Mouse (Mus musculus) yolk sac, embryonic 10.5 days (tissue): Measurements from ENCODE around the gene Pla2g4d.
A peak's percentile ranks its signal among the peaks of the same experiment; 100 is the strongest.

ENCODE experiments used
- DNase-seq: peaks from one replicate; pipeline ENCODE4 v3.0.0-alpha.2; 2017; ENCODE audit warnings: low spot score

Pla2g4d gene

DNA sequence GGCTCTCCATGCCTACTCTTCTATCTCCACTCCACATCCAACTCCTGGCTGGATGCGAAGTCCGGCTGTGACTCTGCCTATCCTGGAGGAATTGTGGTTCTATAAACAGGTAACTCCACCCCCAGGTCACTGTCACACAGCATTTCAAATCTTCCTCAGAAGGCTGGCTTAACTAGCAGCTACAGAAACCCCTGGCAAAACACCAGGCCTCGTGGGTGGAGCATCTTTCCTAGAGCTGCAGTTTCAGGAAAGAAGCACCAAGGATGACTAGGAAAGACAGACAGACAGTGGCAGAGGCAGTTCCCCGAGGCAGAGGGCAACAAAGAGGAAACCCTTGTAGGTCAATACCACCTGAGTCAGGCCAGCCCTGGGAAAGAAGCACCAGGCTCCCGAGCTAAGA lies at the start of gene Pla2g4d:
TSS of gene Pla2g4d (minus strand) at position 203 of the 400 bp plus-strand sequence.
- no peak for DNase-seq

DNA sequence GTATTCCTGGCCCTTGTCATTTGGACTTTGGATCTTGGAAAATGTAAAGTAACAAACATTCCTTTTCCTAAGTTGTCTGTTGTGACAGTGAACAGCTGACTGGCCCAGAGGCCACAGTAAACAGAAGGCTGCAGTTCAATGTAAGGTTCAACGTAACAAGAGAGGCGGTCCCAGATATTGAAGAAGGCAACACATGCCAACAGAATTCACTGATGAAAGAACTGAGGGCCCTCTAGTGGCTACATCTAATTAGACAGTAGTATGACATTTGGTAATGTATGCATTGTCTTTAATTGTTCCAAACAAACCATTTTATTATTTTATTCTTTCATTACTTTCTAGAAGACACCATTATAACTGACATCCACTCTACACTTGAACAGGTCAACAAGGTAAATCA lies 48.9 kb upstream of the Pla2g4d start:
- peak; percentile 40 for DNase-seq

DNA sequence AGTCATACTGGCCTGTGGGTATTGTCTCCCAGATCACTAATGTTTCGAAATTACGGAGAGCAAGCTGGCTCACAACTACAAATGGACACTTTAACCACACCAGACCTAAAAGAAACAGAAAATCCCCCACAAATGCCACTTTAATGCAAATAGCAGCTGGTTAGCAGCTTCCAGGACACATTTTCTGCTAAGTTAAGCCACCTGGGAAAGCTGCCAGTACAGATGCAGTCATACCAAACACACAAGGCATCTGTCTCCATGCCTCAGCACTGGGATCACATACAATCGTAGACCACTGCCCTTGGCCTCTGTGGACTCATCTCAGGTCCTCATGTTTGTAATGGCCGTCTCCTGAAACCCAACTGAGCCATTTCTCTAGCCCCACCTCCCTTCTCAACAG lies 42.6 kb upstream of the Pla2g4d start:
- no peak for DNase-seq

DNA sequence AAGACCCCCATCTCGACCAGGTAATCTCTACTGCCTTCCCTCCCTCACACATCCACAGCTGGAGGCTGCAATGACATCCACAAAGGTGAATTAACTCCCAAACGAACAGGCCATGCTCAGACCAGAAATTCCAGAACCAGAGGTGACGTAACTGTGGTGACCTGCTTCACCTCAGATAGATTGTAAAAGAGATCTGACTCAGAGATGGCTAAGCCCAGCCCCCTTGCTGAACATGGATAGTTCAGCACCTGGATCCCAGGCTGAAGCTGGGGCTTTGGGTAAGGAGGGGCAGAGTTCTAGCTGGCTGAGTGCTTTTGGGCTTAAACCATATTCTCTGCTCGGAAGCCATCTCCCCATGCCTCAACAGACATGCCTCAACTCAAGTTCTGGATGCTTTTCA lies 26.1 kb upstream of the Pla2g4d start:
- DNase-seq: no peak

DNA sequence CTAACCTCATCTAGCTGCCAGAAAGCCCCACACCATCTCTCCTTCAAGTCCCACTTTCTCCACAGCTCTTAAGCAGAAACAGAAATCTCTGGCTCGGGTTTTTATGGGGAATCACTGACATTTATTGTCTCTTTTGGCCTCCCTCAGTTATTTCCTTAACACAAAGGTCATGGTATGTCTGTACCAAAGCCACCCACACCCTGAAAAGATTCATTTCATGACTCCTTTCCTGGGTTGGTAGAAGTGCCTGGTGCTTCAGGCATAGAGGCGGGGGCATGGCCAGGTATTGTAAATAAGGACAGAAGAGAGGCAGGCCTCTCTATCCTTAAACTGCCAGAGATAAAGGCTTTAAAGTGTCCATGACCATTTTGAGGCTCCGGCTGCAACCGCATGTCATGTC lies 25.5 kb upstream of the Pla2g4d start:
- no peak for DNase-seq

DNA sequence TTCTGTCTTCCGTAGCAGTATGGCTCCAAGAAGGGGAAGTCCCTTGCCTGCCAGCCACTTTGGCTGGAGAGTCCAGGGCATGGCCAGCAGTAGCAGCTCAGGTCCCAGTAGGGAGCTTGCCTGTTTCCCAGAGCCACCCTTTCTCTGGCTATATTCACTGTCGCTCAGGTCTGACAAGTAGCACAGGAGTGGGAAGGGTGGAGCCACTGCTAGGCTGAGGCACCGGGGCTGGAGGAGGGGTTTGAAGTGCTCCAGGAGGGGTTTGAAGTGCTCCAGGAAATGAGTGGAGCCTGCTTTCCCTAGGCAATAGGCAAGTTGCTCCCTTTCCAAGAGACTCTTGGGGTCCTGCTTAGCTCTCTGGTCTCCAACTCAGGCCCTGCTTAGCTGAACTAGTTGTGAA lies 25.0 kb upstream of the Pla2g4d start, which contains the start of gene Pla2g4f:
TSS of gene Pla2g4f (minus strand) at position 190 of the 400 bp plus-strand sequence.
- DNase-seq: no peak

DNA sequence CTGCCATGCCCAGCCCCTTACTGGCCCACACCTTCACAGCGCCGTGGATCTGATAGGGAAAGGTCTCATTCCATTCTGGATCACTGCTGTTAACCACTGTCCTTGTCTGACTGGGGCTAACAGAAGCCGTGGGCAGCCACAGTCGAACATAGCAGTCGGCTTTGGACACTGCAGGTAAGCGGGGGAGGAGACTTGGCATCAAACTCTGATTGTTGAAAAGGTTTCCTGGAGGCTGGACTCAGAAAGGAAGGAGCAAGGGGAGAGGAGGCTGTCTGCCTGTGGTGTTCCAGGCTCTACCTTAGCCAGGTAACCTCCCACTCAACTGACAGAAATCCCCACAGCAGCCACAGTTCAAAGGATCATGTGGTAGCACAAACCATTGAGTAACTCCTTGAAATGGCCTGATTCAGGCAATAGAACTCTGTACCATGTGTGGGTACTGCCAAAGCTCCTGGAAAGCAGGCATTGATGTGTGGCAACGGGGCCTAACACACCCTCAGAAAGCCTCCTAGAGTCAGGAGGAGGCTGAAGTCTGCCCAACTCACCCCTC lies 23.4 kb upstream of the Pla2g4d start:
- no peak for DNase-seq

GRCm38 (mm10) chr2:120304113-120304512 lies 15.1 kb upstream of the Pla2g4d start:
- no peak for DNase-seq

DNA sequence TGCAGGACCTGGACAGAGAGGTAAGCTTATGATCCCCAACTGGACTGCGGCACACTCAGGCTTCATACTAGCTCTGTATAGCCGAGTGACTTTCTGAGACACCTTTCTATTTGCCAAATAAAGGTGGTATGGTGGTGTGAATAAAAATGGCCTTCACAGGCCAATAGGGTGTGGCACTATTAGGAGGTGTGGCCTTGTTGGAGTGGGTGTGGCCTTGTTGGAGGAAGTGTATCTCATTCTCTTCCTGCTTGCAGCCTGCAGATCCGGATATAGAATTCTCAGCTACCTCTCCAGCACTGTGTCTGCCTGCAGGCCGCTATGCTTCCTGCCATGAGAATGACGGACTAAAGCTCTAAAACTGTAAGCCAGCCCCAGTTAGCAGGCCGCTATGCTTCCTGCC lies 12.1 kb upstream of the Pla2g4d start:
- no peak for DNase-seq

GRCm38 (mm10) chr2:120299866-120300265 lies 10.9 kb upstream of the Pla2g4d start:
- DNase-seq: no peak

GRCm38 (mm10) chr2:120296160-120296559 lies 7.2 kb upstream of the Pla2g4d start:
- DNase-seq: no peak

- DNase-seq: no peak
Measured at GRCm38 (mm10) chr2:120291471-120292078, 2.6 kb upstream of the Pla2g4d start.

DNA sequence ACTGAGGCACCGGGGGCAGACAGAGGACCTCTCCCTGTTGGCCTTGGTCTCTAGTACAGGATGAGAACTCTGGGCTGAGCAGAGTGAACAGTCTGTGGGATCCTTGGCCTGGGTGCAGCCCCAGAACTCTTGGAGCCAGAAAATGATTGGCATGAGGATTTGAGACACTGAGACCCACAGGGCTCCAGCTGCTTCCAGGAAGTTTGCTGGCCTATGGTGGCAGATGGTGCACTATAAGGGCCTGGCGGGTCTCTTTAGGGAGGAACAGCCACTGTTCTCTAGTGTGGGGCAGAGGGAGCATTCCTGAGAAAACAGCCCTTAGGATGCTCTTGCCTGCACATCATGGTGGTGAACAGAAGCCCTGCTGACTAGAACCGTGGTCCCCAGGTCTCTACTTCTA lies 596 bp downstream of the Pla2g4d start:
- no peak for DNase-seq

DNA sequence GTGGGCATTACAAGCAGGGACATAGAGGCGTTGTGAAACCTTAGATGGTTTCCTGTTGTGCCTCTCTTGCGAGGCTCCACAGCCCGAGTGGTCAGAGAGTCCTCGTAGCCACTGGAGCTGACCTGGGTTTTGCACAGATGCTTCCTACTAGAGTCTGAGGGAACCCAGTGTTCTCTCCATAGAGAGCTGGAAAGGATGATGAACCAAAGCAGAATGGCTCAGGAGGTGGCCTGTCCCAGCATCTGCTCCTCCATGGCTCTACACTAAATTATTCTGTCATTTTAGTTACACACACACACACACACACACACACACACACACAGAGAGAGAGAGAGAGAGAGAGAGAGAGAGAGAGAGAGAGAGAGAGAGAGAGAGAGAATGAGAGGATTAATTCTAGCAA lies 3.4 kb downstream of the Pla2g4d start:
- no peak for DNase-seq

- no peak for DNase-seq
Measured at GRCm38 (mm10) chr2:120284705-120285104, 4.3 kb downstream of the Pla2g4d start.

DNA sequence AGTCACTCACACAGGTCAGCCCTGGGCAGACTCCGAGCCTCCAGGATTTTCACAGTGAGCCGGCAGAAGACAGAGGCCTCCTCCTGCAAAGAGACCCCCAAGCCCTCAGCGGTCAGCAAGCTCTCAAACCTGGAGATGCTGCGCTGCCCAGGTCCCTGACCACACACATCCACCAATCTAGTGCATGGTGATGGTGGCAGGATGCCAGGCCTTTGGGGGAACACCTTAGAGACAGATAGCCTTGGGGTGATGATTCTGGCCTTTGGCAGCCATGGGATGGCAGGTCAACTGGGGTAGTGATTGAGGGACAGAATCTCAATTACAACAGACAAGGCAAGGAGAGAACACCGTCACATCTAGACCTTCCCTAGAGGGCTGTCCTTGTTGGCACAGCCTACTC lies 4.9 kb downstream of the Pla2g4d start:
- DNase-seq: no peak

GRCm38 (mm10) chr2:120283550-120283949 lies 5.4 kb downstream of the Pla2g4d start:
- DNase-seq: no peak

DNA sequence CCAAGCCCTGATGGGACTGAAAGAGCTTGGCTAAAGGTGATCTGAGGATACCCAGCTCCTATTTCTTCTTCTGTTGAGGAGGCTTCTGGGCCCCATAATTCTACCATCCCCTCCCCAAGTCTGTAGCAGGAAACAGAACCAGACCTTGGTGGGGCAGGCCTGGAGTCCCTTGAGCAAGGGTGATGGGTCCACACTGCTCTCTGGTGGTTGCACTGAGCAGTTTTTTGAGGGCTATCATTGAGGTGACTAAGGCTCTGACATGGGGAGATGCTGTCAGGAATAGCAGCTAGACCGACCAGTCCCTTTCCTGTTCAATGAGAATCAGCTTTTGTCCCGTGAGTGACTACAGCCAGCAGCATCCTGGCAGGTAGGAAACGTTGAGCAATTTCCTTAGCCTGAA lies 7.8 kb downstream of the Pla2g4d start:
- DNase-seq: no peak

DNA sequence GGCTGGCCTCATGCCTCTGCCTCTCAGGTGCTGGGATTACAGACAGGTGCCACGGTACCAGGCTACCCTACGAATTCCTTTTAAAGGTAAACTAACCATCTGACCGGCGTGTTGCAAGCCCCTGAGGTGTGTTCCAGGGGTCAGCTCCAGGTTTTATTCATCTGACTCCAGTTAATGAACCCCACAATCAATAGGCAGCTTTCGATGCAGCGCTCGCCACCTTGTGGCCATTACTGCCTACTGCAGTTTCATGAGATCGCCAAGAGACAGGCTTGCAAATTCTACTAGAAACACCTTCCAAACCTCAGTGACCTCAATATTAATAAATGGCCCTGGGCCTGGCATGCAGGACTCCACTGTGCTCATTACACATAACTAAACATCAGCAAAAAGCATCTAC lies 9.0 kb downstream of the Pla2g4d start:
- no peak for DNase-seq

GRCm38 (mm10) chr2:120276951-120277350 lies 12.0 kb downstream of the Pla2g4d start:
- DNase-seq: no peak

DNA sequence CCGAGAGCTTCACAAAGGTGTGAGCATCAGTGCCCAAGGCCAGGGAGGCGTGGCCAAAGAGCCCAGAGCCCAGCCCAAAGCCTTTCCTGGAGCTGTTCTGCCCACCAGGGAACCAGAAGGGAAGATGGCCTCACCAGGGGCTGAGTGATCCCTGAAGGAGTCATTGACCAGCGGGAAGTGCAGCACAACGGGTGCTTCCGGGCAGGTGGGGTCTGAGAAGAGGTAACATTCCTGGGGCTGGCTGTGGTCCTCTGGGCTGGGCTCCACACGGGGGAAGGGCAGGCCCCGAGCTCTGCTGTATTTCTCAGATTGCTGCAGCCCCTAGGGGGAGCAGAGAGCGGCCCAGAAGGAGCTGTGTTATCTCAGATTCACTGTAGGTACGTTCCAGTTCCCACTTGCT lies 20.4 kb downstream of the Pla2g4d start:
- DNase-seq: no peak

- DNase-seq: no peak
Measured at GRCm38 (mm10) chr2:120265523-120265922, 23.5 kb downstream of the Pla2g4d start.

GRCm38 (mm10) chr2:120264858-120265257 lies 24.1 kb downstream of the Pla2g4d start:
- no peak for DNase-seq

DNA sequence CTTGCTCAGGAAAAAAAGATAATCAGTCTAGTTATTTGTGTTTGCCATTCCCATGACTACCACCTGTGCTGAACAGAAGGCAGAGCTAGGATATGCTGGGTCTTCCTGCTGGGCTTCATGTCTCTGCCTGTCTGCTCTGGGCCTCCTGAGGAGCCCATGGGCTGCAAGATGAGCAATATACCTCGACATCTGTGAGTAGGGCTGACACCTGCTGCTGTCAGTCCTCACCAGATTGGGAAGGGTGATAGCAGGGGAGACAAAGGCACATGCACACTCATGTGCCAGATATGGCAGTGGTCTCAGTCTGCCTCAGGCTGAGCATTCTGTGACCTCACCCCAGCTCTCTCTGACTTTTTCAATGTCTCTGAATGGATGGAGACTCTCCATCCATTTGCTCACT lies 26.1 kb downstream of the Pla2g4d start:
- no peak for DNase-seq
